Mouse (Mus musculus): ENCODE data around the gene Zfp865.
"Not testable (repeated sequence)": the region's sequence is repeated elsewhere in the genome, so short reads cannot be mapped to it uniquely, and the experiment has no call there.

The Zfp865 gene

GRCm38 (mm10) chr7:5016057-5016456 is 4.1 kb upstream of the Zfp865 start:
- DNase-seq: no peak

GRCm38 (mm10) chr7:5016920-5017319 is 3.3 kb upstream of the Zfp865 start:
- DNase-seq: no peak

GRCm38 (mm10) chr7:5017352-5017751 is 2.8 kb upstream of the Zfp865 start:
- peak in 1 of 2 experiments; percentile 49 for DNase-seq

GRCm38 (mm10) chr7:5017931-5018330 is 2.2 kb upstream of the Zfp865 start:
- no peak for DNase-seq

GRCm38 (mm10) chr7:5019576-5019975 is 600 bp upstream of the Zfp865 start:
- DNase-seq: not testable (repeated sequence)

GRCm38 (mm10) chr7:5020685-5021084 is 509 bp downstream of the Zfp865 start:
- no peak for DNase-seq

- DNase-seq: peak in 1 of 2 experiments; percentile 28
These were observed 1.0 kb downstream of the Zfp865 start for GRCm38 (mm10) chr7:5021197-5021596.

GRCm38 (mm10) chr7:5029543-5029942 is 9.4 kb downstream of the Zfp865 start:
- no peak for DNase-seq

- DNase-seq: no peak
These were observed 9.8 kb downstream of the Zfp865 start for GRCm38 (mm10) chr7:5029946-5030345.

- DNase-seq: no peak
These were observed 10.5 kb downstream of the Zfp865 start for GRCm38 (mm10) chr7:5030554-5031275.

- no peak for DNase-seq
These were observed 11.3 kb downstream of the Zfp865 start for GRCm38 (mm10) chr7:5031496-5031895.

GRCm38 (mm10) chr7:5033818-5034217 is 13.6 kb downstream of the Zfp865 start, which contains the start of gene 4632433K11Rik:
Gene 4632433K11Rik, plus strand, starts transcription at chr7:5034118.
- DNase-seq: no peak

GRCm38 (mm10) chr7:5035628-5036027 is 15.5 kb downstream of the Zfp865 start:
- no peak for DNase-seq

GRCm38 (mm10) chr7:5036136-5036535 is 16.0 kb downstream of the Zfp865 start:
- DNase-seq: no peak

- no peak for DNase-seq
These were observed 16.9 kb downstream of the Zfp865 start for GRCm38 (mm10) chr7:5037026-5037425.

- DNase-seq: no peak
These were observed 17.3 kb downstream of the Zfp865 start for GRCm38 (mm10) chr7:5037467-5037866.

GRCm38 (mm10) chr7:5038109-5038732 is 18.0 kb downstream of the Zfp865 start, which contains the start of gene Zfp784:
Gene Zfp784, minus strand, starts transcription at chr7:5038446.
- peak; percentile 95 to 96 for DNase-seq

- DNase-seq: no peak
These were observed 18.8 kb downstream of the Zfp865 start for GRCm38 (mm10) chr7:5038940-5039339.

- no peak for DNase-seq
These were observed 24.8 kb downstream of the Zfp865 start for GRCm38 (mm10) chr7:5044981-5045380.

GRCm38 (mm10) chr7:5046112-5046511 is 25.9 kb downstream of the Zfp865 start:
- no peak for DNase-seq

GRCm38 (mm10) chr7:5047313-5047712 is 27.1 kb downstream of the Zfp865 start:
- DNase-seq: no peak

- peak; percentile 92 for DNase-seq
These were observed 31.3 kb downstream of the Zfp865 start, which contains the start of gene Zfp580 for GRCm38 (mm10) chr7:5051193-5052192. Gene Zfp580, plus strand, starts transcription at chr7:5051538.

GRCm38 (mm10) chr7:5052438-5052837 is 32.3 kb downstream of the Zfp865 start:
- no peak for DNase-seq
